Mouse (Mus musculus) testis, adult 2 months (tissue): ENCODE measurements around the gene Cuta.

Experiments
- CTCF ChIP-seq: fragments of 200-500 bp; IDR thresholded peaks from 2 replicates; pipeline ENCODE4 v1.5.1; 2012; ENCODE audit warnings: low read depth, mild to moderate bottlenecking, inconsistent platforms, low read length, moderate library complexity; ENCODE audit not compliant: control insufficient read depth, insufficient read depth, insufficient replicate concordance
- POLR2A ChIP-seq: fragments of 200-500 bp; IDR thresholded peaks from 2 replicates; pipeline ENCODE4 v1.6.1; 2012; ENCODE audit warnings: low read depth, mild to moderate bottlenecking, inconsistent platforms, low read length, moderate library complexity; ENCODE audit not compliant: control insufficient read depth

GRCm38 (mm10) chr17:26886047-26886749 is 53.2 kb downstream of the Cuta start:
- peak; percentile 99 for TF ChIP-seq CTCF
- TF ChIP-seq POLR2A = peak; percentile 34; the same call in 1 of the 2 replicates
